Mouse (Mus musculus): Measurements from ENCODE around the gene Slc25a47.

Gene Slc25a47

GRCm38 (mm10) chr12:108906398-108906797 is 70.6 kb downstream of the Slc25a47 start:
- no peak for DNase-seq (ENCODE audit: low read depth, low spot score)
